Mouse (Mus musculus): ENCODE measurements around the gene Nfatc2.

Nfatc2 gene

GRCm38 (mm10) chr2:168601491-168602386 is at the start of gene Nfatc2:
Gene Nfatc2 (minus strand): TSS chr2:168601657.
- no peak for DNase-seq (ENCODE audit: low read depth)

GRCm38 (mm10) chr2:168648171-168648570 is 46.7 kb upstream of the Nfatc2 start:
- no peak for DNase-seq (ENCODE audit: low read depth)

GRCm38 (mm10) chr2:168644855-168645254 is 43.4 kb upstream of the Nfatc2 start:
- DNase-seq (ENCODE audit: low read depth) = no peak

GRCm38 (mm10) chr2:168643524-168644177 is 42.2 kb upstream of the Nfatc2 start:
- no peak for DNase-seq (ENCODE audit: low read depth)

- DNase-seq (ENCODE audit: low read depth) = no peak
These were observed 40.7 kb upstream of the Nfatc2 start for GRCm38 (mm10) chr2:168642187-168642586.

GRCm38 (mm10) chr2:168640460-168640859 is 39.0 kb upstream of the Nfatc2 start:
- DNase-seq (ENCODE audit: low read depth) = no peak

GRCm38 (mm10) chr2:168634881-168635280 is 33.4 kb upstream of the Nfatc2 start:
- no peak for DNase-seq (ENCODE audit: low read depth)

GRCm38 (mm10) chr2:168633301-168633816 is 31.9 kb upstream of the Nfatc2 start:
- no peak for DNase-seq (ENCODE audit: low read depth)

- DNase-seq (ENCODE audit: low read depth) = no peak
These were observed 31.1 kb upstream of the Nfatc2 start for GRCm38 (mm10) chr2:168632543-168632942.

- DNase-seq (ENCODE audit: low read depth) = peak; percentile 34
These were observed 27.3 kb upstream of the Nfatc2 start for GRCm38 (mm10) chr2:168628787-168629186.

- no peak for DNase-seq (ENCODE audit: low read depth)
These were observed 26.6 kb upstream of the Nfatc2 start for GRCm38 (mm10) chr2:168627829-168628770.

- no peak for DNase-seq (ENCODE audit: low read depth)
These were observed 24.9 kb upstream of the Nfatc2 start for GRCm38 (mm10) chr2:168626385-168626784.

GRCm38 (mm10) chr2:168625091-168625490 is 23.6 kb upstream of the Nfatc2 start:
- no peak for DNase-seq (ENCODE audit: low read depth)

- DNase-seq (ENCODE audit: low read depth) = no peak
These were observed 19.8 kb upstream of the Nfatc2 start for GRCm38 (mm10) chr2:168621111-168621802.

- no peak for DNase-seq (ENCODE audit: low read depth)
These were observed 16.8 kb upstream of the Nfatc2 start for GRCm38 (mm10) chr2:168618205-168618717.

- no peak for DNase-seq (ENCODE audit: low read depth)
These were observed 13.7 kb upstream of the Nfatc2 start for GRCm38 (mm10) chr2:168615160-168615559.

- DNase-seq (ENCODE audit: low read depth) = no peak
These were observed 12.9 kb upstream of the Nfatc2 start for GRCm38 (mm10) chr2:168614170-168614872.

GRCm38 (mm10) chr2:168613092-168613880 is 11.8 kb upstream of the Nfatc2 start:
- DNase-seq (ENCODE audit: low read depth) = no peak

- no peak for DNase-seq (ENCODE audit: low read depth)
These were observed 9.5 kb upstream of the Nfatc2 start for GRCm38 (mm10) chr2:168610941-168611340.

Data from c-Kit-positive CD71-positive TER-119-negative erythroid progenitor cells, embryonic 14.5 days (primary cell).